Mouse (Mus musculus) cerebellum, adult 2 months (tissue): ENCODE data around the gene Prkag2.

Experiments
- CTCF ChIP-seq: fragments of 200-500 bp; IDR thresholded peaks from 2 replicates; pipeline ENCODE4 v1.5.1; 2011; ENCODE audit warnings: low read depth, mild to moderate bottlenecking, control low read depth, low read length, moderate library complexity, borderline replicate concordance; ENCODE audit not compliant: insufficient read depth
- POLR2A ChIP-seq: fragments of 200-500 bp; IDR thresholded peaks from 2 replicates; pipeline ENCODE4 v1.6.1; 2011; ENCODE audit warnings: low read length, control low read depth, borderline replicate concordance; ENCODE audit not compliant: insufficient read depth

DNA sequence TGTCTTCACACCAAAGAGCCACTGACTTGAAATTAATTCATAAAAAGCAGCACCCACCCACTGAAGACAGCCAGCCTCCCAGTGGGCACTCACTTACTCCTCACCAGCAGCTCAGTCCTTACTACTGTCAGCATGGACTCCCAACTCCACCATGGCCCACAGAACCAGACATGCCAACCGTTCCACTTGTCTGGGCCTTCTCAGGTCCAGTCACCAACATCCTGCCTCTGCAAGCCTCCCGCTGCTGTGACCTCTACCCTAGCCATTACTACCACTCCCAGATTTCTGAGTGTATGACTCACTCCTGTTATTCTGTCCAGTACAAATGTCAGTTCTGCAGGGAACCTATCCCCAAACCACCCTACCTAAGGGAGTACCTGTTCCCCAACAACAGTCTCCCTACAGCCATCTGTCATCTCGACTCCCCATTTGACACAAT is 279.0 kb downstream of the Prkag2 start:
- TF ChIP-seq CTCF (no peak), POLR2A (no peak)
